25 mouse cellular contexts compared by ENCODE assay signal in the genomic region with DNA sequence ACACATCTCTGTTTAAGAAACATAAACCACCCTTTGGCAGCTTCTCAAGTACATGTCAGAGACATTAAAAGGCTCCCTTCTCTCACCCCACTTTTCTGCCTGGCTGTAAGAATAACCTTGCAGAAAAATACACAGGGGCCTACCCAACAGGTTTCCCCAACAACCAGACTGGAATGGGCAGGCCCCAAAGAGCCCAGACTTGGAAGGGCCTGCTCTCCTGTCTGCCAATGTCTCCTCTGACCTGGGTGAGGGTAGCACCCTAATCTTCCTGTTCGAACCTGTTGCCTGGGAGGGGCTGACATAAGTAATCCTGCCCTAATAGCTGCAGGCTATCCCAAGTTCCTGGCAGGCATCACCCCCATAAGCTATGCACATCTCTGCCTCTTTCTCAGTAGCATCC.
A peak's percentile ranks its signal among the peaks of the same experiment; 100 is the strongest.
DNase-seq lines count a peak whose midpoint lies in the region; ATAC-seq lines count a peak whose summit lies in the region.
"Had no signal": no experiment of that assay in that cellular context is flagged by ENCODE, and none has a peak within 500 bp of the region (broad histone marks: within the 10 kb centered on the region; RNA-seq: fewer than 3 reads in every experiment).

No protein-coding gene starts in this region.

- H3K9me3 ChIP-seq in embryonic facial prominence, embryonic 14.5 days (ENCODE audit: control insufficient read depth, low read length): no peaks in the 10 kb centered on the region
- H3K9me3 ChIP-seq in stomach, embryonic 16.5 days (replicated peaks; ENCODE audit: control insufficient read depth, low read length): no peaks in the 10 kb centered on the region
- H3K9me3 ChIP-seq: embryonic facial prominence, embryonic 12.5 days; forebrain, embryonic 10.5 days; forebrain, embryonic 13.5 days; hindbrain, embryonic 10.5 days; hindbrain, embryonic 13.5 days; intestine, embryonic 15.5 days had no signal

- H3K9ac ChIP-seq in embryonic facial prominence, embryonic 14.5 days (ENCODE audit: low read depth, low read length): no peak overlapping the region
- H3K9ac ChIP-seq in stomach, embryonic 16.5 days (ENCODE audit: low read length): no peak overlapping the region
- H3K9ac ChIP-seq: embryonic facial prominence, embryonic 12.5 days; forebrain, embryonic 13.5 days; hindbrain, embryonic 13.5 days; intestine, embryonic 15.5 days had no signal

- no peak overlapping the region for H3K4me3 ChIP-seq in embryonic facial prominence, embryonic 14.5 days (ENCODE audit: low read depth, low read length)
- H3K4me3 ChIP-seq in stomach, embryonic 16.5 days (replicated peaks; ENCODE audit: low read length): no peak overlapping the region
- H3K4me3 ChIP-seq: embryonic facial prominence, embryonic 12.5 days; forebrain, embryonic 10.5 days; forebrain, embryonic 13.5 days; hindbrain, embryonic 10.5 days; hindbrain, embryonic 13.5 days; intestine, embryonic 15.5 days had no signal

- DNase-seq in heart, adult 11 months: peak; percentile 81
- no peak for DNase-seq in heart, postnatal 10 days
- DNase-seq in NIH3T3 (ENCODE audit: low read depth): peak; percentile 20
- peak; percentile 85 for DNase-seq in embryonic facial prominence, embryonic 14.5 days (ENCODE audit: low spot score)
- no peak for DNase-seq in urinary bladder, postnatal 10 days (ENCODE audit: low spot score)
- no peak for DNase-seq in right cerebral cortex, postnatal 4 days
- DNase-seq: adrenal gland, adult 8-10 months; adrenal gland, postnatal 36 days; cerebellum, adult 18-20 months; cerebellum, adult 9-10 months; cerebellum, postnatal 14 days; gastrocnemius, postnatal 14 days; heart, postnatal 36 days had no signal

- H3K27ac ChIP-seq in embryonic facial prominence, embryonic 14.5 days (replicated peaks; ENCODE audit: low read depth, low read length): no peak overlapping the region
- no peak overlapping the region for H3K27ac ChIP-seq in stomach, embryonic 16.5 days (ENCODE audit: low read length)
- H3K27ac ChIP-seq: embryonic facial prominence, embryonic 12.5 days; forebrain, embryonic 10.5 days; forebrain, embryonic 13.5 days; hindbrain, embryonic 10.5 days; hindbrain, embryonic 13.5 days; intestine, embryonic 15.5 days had no signal

- no peak overlapping the region for H3K4me2 ChIP-seq in embryonic facial prominence, embryonic 14.5 days (ENCODE audit: low read depth, low read length)
- H3K4me2 ChIP-seq in stomach, embryonic 16.5 days (ENCODE audit: low read depth, low read length): no peak overlapping the region
- H3K4me2 ChIP-seq: embryonic facial prominence, embryonic 12.5 days; forebrain, embryonic 13.5 days; heart, embryonic 11.5 days; hindbrain, embryonic 13.5 days; intestine, embryonic 15.5 days had no signal

- 75% methylated on average over 1 of the region's 1 CpGs for WGBS in embryonic facial prominence, embryonic 14.5 days
- 65% methylated on average over 1 of the region's 1 CpGs for WGBS in stomach, embryonic 16.5 days

- no peaks in the 10 kb centered on the region for H3K4me1 ChIP-seq in embryonic facial prominence, embryonic 14.5 days (ENCODE audit: control insufficient read depth, insufficient read depth, low read length)
- 0 out of 2 replicates have a peak, but pooled peaks cover 4% of the 10 kb centered on the region for H3K4me1 ChIP-seq in stomach, embryonic 16.5 days (ENCODE audit: control insufficient read depth, insufficient read depth, low read length)
- H3K4me1 ChIP-seq: embryonic facial prominence, embryonic 12.5 days; forebrain, embryonic 10.5 days; forebrain, embryonic 13.5 days; hindbrain, embryonic 10.5 days; hindbrain, embryonic 13.5 days; intestine, embryonic 15.5 days had no signal

- H3K36me3 ChIP-seq in embryonic facial prominence, embryonic 14.5 days (ENCODE audit: control insufficient read depth, insufficient read depth, low read length): no peaks in the 10 kb centered on the region
- H3K36me3 ChIP-seq in stomach, embryonic 16.5 days (ENCODE audit: control insufficient read depth, insufficient read depth, low read length): no peaks in the 10 kb centered on the region
- H3K36me3 ChIP-seq: embryonic facial prominence, embryonic 12.5 days; forebrain, embryonic 10.5 days; hindbrain, embryonic 10.5 days; hindbrain, embryonic 13.5 days; intestine, embryonic 15.5 days had no signal

- intact Hi-C loops in heart, postnatal 10 days (cut with DNase I): no loop called here

- ATAC-seq in embryonic facial prominence, embryonic 14.5 days (ENCODE audit: low read depth): peak; percentile 88
- peak; percentile 53 for ATAC-seq in stomach, embryonic 16.5 days (ENCODE audit: insufficient read depth, low FRiP score)
- ATAC-seq: activated CD4-positive, CD25-positive, alpha-beta regulatory T cell, adult 4 months; CD4-positive, CD25-positive, alpha-beta regulatory T cell, adult 4 months; forebrain, embryonic 13.5 days; forebrain, embryonic 16.5 days; hindbrain, embryonic 16.5 days; intestine, embryonic 15.5 days had no signal

- no peaks in the 10 kb centered on the region for H3K27me3 ChIP-seq in embryonic facial prominence, embryonic 14.5 days (replicated peaks; ENCODE audit: control insufficient read depth, insufficient read depth, low read length)
- no peaks in the 10 kb centered on the region for H3K27me3 ChIP-seq in stomach, embryonic 16.5 days (ENCODE audit: control insufficient read depth, insufficient read depth, low read length)
- H3K27me3 ChIP-seq: embryonic facial prominence, embryonic 12.5 days; forebrain, embryonic 13.5 days; hindbrain, embryonic 13.5 days; intestine, embryonic 15.5 days had no signal

Comparison
In these comparisons a context has a peak if more than half of its experiments do, and no peak if none do; other contexts are left out.
1. DNase-seq: peak in heart, adult 11 months (single experiment), NIH3T3 (single experiment) and embryonic facial prominence, embryonic 14.5 days (single experiment); none in heart, postnatal 10 days (0 of 2), urinary bladder, postnatal 10 days (single experiment) and right cerebral cortex, postnatal 4 days (single experiment).